Mouse (Mus musculus) liver, embryonic 13.5 days (tissue): ENCODE measurements around the gene Sema4d. TPM values are rescaled to one million over a fixed set of nuclear protein-coding genes. Genes with fewer than 3 reads are reported as not detected.

ENCODE experiments used
- ATAC-seq: fragments of 200-750 bp; cut with Nextera tagmentation; 2 replicates; pipeline ENCODE4 v1.8.0; 2017; ENCODE audit warnings: low read depth, mild to moderate bottlenecking, moderate number of reproducible peaks, moderate library complexity
- DNase-seq: peaks from one replicate; pipeline ENCODE4 v3.0.0; 2022
- H3K27ac ChIP-seq: fragments of 300-500 bp; sonication (generic); 2 replicates; pipeline ENCODE4 v1.5.1; 2015; ENCODE audit warnings: moderate library complexity, mild to moderate bottlenecking, inconsistent platforms
- H3K27me3 ChIP-seq: fragments of 300-500 bp; sonication (generic); 2 replicates; pipeline ENCODE4 v1.6.1; 2015; ENCODE audit warnings: mild to moderate bottlenecking, inconsistent platforms
- H3K36me3 ChIP-seq: fragments of 300-500 bp; sonication (generic); 2 replicates; pipeline ENCODE4 v1.6.1; 2015; ENCODE audit warnings: mild to moderate bottlenecking, inconsistent platforms
- H3K4me1 ChIP-seq: fragments of 300-500 bp; sonication (generic); replicated peaks from 2 replicates; pipeline ENCODE4 v1.6.1; 2015; ENCODE audit warnings: inconsistent platforms
- H3K4me2 ChIP-seq: fragments of 300-500 bp; sonication (generic); 2 replicates; pipeline ENCODE4 v1.6.1; 2015; ENCODE audit warnings: inconsistent platforms, mild to moderate bottlenecking, moderate library complexity
- H3K4me3 ChIP-seq: fragments of 300-500 bp; sonication (generic); replicated peaks from 2 replicates; pipeline ENCODE4 v1.5.1; 2015; ENCODE audit warnings: mild to moderate bottlenecking, inconsistent platforms
- H3K9ac ChIP-seq: fragments of 300-500 bp; sonication (generic); 2 replicates; pipeline ENCODE4 v1.6.1; 2015; ENCODE audit warnings: mild to moderate bottlenecking, inconsistent platforms
- H3K9me3 ChIP-seq: fragments of 300-500 bp; sonication (generic); replicated peaks from 2 replicates; pipeline ENCODE4 v1.6.1; 2016; ENCODE audit warnings: inconsistent platforms
- WGBS: fragments of 180-500 bp; shearing (Covaris S2); methylation state at CpG from one replicate; pipeline ENCODE4 v1.1.7; 2015; ENCODE audit not compliant: insufficient replicate concordance; 5-methylcytosine and 5-hydroxymethylcytosine counted together
- polyA plus RNA-seq: library from polyadenylated mRNA; unstranded; fragments of >200 nt; fragmentation: Nextera tagmentation; extraction: Ambion mirVana; gene quantifications from 2 replicates; pipeline ENCODE4 v1.2.1, GENCODE M21; 2015

The Sema4d gene
- polyA plus RNA-seq, 1 experiment from 2014 or later = 6.0 TPM

GRCm38 (mm10) chr13:51777048-51777737, 16.4 kb downstream of the Sema4d start:
- H3K9me3 ChIP-seq = no peaks in the 10 kb centered on the region
- H3K4me3 ChIP-seq = 0 out of 2 replicates have a peak overlapping the region, but pooled peaks have one; percentile 3
- H3K4me2 ChIP-seq = peak overlapping the region; percentile 42
- DNase-seq (peak; percentile 63), ATAC-seq (peak; percentile 96)
- H3K9ac ChIP-seq = peak overlapping the region; percentile 55
- peaks cover 58% of the 10 kb centered on the region for H3K4me1 ChIP-seq
- H3K27me3 ChIP-seq = no peaks in the 10 kb centered on the region
- H3K27ac ChIP-seq = peak overlapping the region; percentile 65
- WGBS = 46% methylated on average over 11 of the region's 11 CpGs
- no peaks in the 10 kb centered on the region for H3K36me3 ChIP-seq

- peak overlapping the region; percentile 42; the same call in 1 of the 2 replicates for H3K4me2 ChIP-seq
- no peak for ATAC-seq
- peak overlapping the region; percentile 34 for H3K27ac ChIP-seq
These were observed 17.3 kb downstream of the Sema4d start for GRCm38 (mm10) chr13:51776160-51776737.

GRCm38 (mm10) chr13:51771802-51772206, 21.7 kb downstream of the Sema4d start:
- 80% methylated on average over 10 of the region's 10 CpGs for WGBS
- H3K4me3 ChIP-seq = no peak overlapping the region
- no peaks in the 10 kb centered on the region; the same call in 1 of the 2 replicates for H3K36me3 ChIP-seq
- peaks cover 35% of the 10 kb centered on the region for H3K4me1 ChIP-seq
- no peak for DNase-seq
- ATAC-seq = no peak
- H3K27ac ChIP-seq = no peak overlapping the region
- no peaks in the 10 kb centered on the region for H3K9me3 ChIP-seq
- no peak overlapping the region for H3K4me2 ChIP-seq
- H3K9ac ChIP-seq = no peak overlapping the region
- H3K27me3 ChIP-seq = no peaks in the 10 kb centered on the region

More at GRCm38 (mm10) chr13:51776160-51776737, 17.3 kb downstream of the Sema4d start:
- H3K4me3 ChIP-seq = no peak overlapping the region
- WGBS = 69% methylated on average over 6 of the region's 6 CpGs
- peaks cover 53% of the 10 kb centered on the region for H3K4me1 ChIP-seq
- H3K9ac ChIP-seq = no peak overlapping the region
- no peaks in the 10 kb centered on the region for H3K27me3 ChIP-seq
- H3K36me3 ChIP-seq = no peaks in the 10 kb centered on the region; the same call in 1 of the 2 replicates
- H3K9me3 ChIP-seq = no peaks in the 10 kb centered on the region
- no peak for DNase-seq

- H3K9ac ChIP-seq = no peak overlapping the region
- H3K4me2 ChIP-seq = no peak overlapping the region
- 86% methylated on average over 14 of the region's 14 CpGs for WGBS
- no peaks in the 10 kb centered on the region for H3K9me3 ChIP-seq
- no peak for ATAC-seq
- H3K27ac ChIP-seq = no peak overlapping the region
- no peak for DNase-seq
- no peak overlapping the region for H3K4me3 ChIP-seq
- peaks cover 28% of the 10 kb centered on the region for H3K4me1 ChIP-seq
- H3K36me3 ChIP-seq = no peaks in the 10 kb centered on the region; the same call in 1 of the 2 replicates
- H3K27me3 ChIP-seq = no peaks in the 10 kb centered on the region
These were observed 22.7 kb downstream of the Sema4d start for GRCm38 (mm10) chr13:51770647-51771427.

- no peak for ATAC-seq
These were observed 25.4 kb downstream of the Sema4d start for GRCm38 (mm10) chr13:51767991-51768761.

GRCm38 (mm10) chr13:51767513-51767912, 26.0 kb downstream of the Sema4d start:
- no peak overlapping the region for H3K4me3 ChIP-seq
- no peak overlapping the region for H3K4me2 ChIP-seq
- no peak for DNase-seq
- 31% methylated on average over 8 of the region's 8 CpGs for WGBS
- H3K27me3 ChIP-seq = no peaks in the 10 kb centered on the region
- H3K9ac ChIP-seq = no peak overlapping the region
- no peaks in the 10 kb centered on the region; the same call in 1 of the 2 replicates for H3K36me3 ChIP-seq
- H3K27ac ChIP-seq = no peak overlapping the region
- no peak for ATAC-seq
- H3K9me3 ChIP-seq = no peaks in the 10 kb centered on the region
- peaks cover 44% of the 10 kb centered on the region for H3K4me1 ChIP-seq

More at GRCm38 (mm10) chr13:51767991-51768761, 25.4 kb downstream of the Sema4d start:
- no peaks in the 10 kb centered on the region for H3K9me3 ChIP-seq
- H3K36me3 ChIP-seq = no peaks in the 10 kb centered on the region; the same call in 1 of the 2 replicates
- no peaks in the 10 kb centered on the region for H3K27me3 ChIP-seq
- no peak overlapping the region for H3K27ac ChIP-seq
- no peak overlapping the region for H3K9ac ChIP-seq
- 38% methylated on average over 14 of the region's 14 CpGs for WGBS
- no peak overlapping the region for H3K4me2 ChIP-seq
- peaks cover 38% of the 10 kb centered on the region for H3K4me1 ChIP-seq
- H3K4me3 ChIP-seq = no peak overlapping the region
- DNase-seq = no peak

- no peak overlapping the region for H3K4me2 ChIP-seq
- no peak for DNase-seq
- H3K4me3 ChIP-seq = no peak overlapping the region
- no peak for ATAC-seq
- WGBS = 77% methylated on average over 4 of the region's 4 CpGs
- H3K4me1 ChIP-seq = peaks cover 50% of the 10 kb centered on the region
- no peak overlapping the region for H3K9ac ChIP-seq
- no peaks in the 10 kb centered on the region; the same call in 1 of the 2 replicates for H3K36me3 ChIP-seq
- H3K27me3 ChIP-seq = no peaks in the 10 kb centered on the region
- H3K27ac ChIP-seq = no peak overlapping the region
- no peaks in the 10 kb centered on the region for H3K9me3 ChIP-seq
These were observed 26.8 kb downstream of the Sema4d start for GRCm38 (mm10) chr13:51766756-51767155.

GRCm38 (mm10) chr13:51765369-51765768, 28.2 kb downstream of the Sema4d start:
- Histone ChIP-seq H3K4me1 (peaks cover 50% of the 10 kb centered on the region), H3K4me3 (no peak overlapping the region), H3K9me3 (no peaks in the 10 kb centered on the region), H3K4me2 (no peak overlapping the region), H3K9ac (no peak overlapping the region), H3K27me3 (no peaks in the 10 kb centered on the region), H3K27ac (no peak overlapping the region), H3K36me3 (no peaks in the 10 kb centered on the region)
- ATAC-seq (no peak), DNase-seq (no peak)
- 54% methylated on average over 5 of the region's 5 CpGs for WGBS

- ATAC-seq = peak; percentile 51
- no peaks in the 10 kb centered on the region for H3K27me3 ChIP-seq
- H3K36me3 ChIP-seq = no peaks in the 10 kb centered on the region
- WGBS = 53% methylated on average over 12 of the region's 12 CpGs
- no peaks in the 10 kb centered on the region for H3K9me3 ChIP-seq
- H3K27ac ChIP-seq = no peak overlapping the region
- no peak overlapping the region for H3K4me2 ChIP-seq
- no peak overlapping the region for H3K4me3 ChIP-seq
- no peak overlapping the region for H3K9ac ChIP-seq
- DNase-seq = no peak
- H3K4me1 ChIP-seq = peaks cover 49% of the 10 kb centered on the region
These were observed 30.4 kb downstream of the Sema4d start for GRCm38 (mm10) chr13:51763019-51763698.

GRCm38 (mm10) chr13:51761186-51761813, 32.2 kb downstream of the Sema4d start:
- Histone ChIP-seq H3K36me3 (no peaks in the 10 kb centered on the region), H3K4me2 (no peak overlapping the region), H3K9me3 (no peaks in the 10 kb centered on the region), H3K4me3 (no peak overlapping the region), H3K9ac (no peak overlapping the region), H3K27ac (no peak overlapping the region), H3K4me1 (peaks cover 55% of the 10 kb centered on the region), H3K27me3 (no peaks in the 10 kb centered on the region)
- 77% methylated on average over 10 of the region's 10 CpGs for WGBS
- ATAC-seq (no peak), DNase-seq (no peak)
